ENCODE assay signal across 32 mouse cellular contexts in genomic region chr3:34903106-34903505, GRCm38 (mm10).
"Had no signal": no experiment of that assay in that cellular context is flagged by ENCODE, and none has a peak within 500 bp of the region (broad histone marks: within the 10 kb centered on the region; RNA-seq: fewer than 3 reads in every experiment).

No protein-coding gene starts in this region.

- H3K4me1 ChIP-seq: limb, embryonic 13.5 days; limb, embryonic 15.5 days; liver, embryonic 12.5 days; liver, embryonic 13.5 days; liver, embryonic 15.5 days; megakaryocyte, embryonic 14.5 days; midbrain, embryonic 10.5 days; midbrain, embryonic 12.5 days; midbrain, embryonic 13.5 days; midbrain, embryonic 15.5 days; neural tube, embryonic 12.5 days had no signal

- H3K36me3 ChIP-seq: limb, embryonic 10.5 days; limb, embryonic 12.5 days; limb, embryonic 13.5 days; limb, embryonic 15.5 days; liver, embryonic 12.5 days; liver, embryonic 13.5 days; liver, embryonic 15.5 days; lung, embryonic 15.5 days; midbrain, embryonic 10.5 days; midbrain, embryonic 12.5 days; midbrain, embryonic 13.5 days; midbrain, embryonic 15.5 days; neural tube, embryonic 12.5 days had no signal

- DNase-seq: left cerebral cortex, postnatal 4 days; liver; liver, embryonic 13.5 days; liver, postnatal 0 days; lung, adult 18-20 months; lung, adult 2 months; lung, embryonic 14.5 days; lung, postnatal 10 days; lung, postnatal 14 days; lung, postnatal 36 days; lung, postnatal 4 days; midbrain, embryonic 14.5 days had no signal

- H3K27me3 ChIP-seq: limb, embryonic 12.5 days; limb, embryonic 13.5 days; limb, embryonic 15.5 days; liver, embryonic 12.5 days; liver, embryonic 13.5 days; liver, embryonic 15.5 days; megakaryocyte, embryonic 14.5 days; midbrain, embryonic 12.5 days; midbrain, embryonic 13.5 days; midbrain, embryonic 15.5 days; neural tube, embryonic 12.5 days had no signal

- ATAC-seq: liver, embryonic 12.5 days; liver, postnatal 0 days; lung, postnatal 0 days; midbrain, embryonic 13.5 days; midbrain, embryonic 15.5 days; midbrain, embryonic 16.5 days had no signal

- H3K9ac ChIP-seq: limb, embryonic 12.5 days; limb, embryonic 13.5 days; limb, embryonic 15.5 days; liver, embryonic 12.5 days; liver, embryonic 13.5 days; liver, embryonic 14.5 days; liver, embryonic 15.5 days; liver, postnatal 0 days; lung, embryonic 14.5 days; lung, embryonic 15.5 days; midbrain, embryonic 12.5 days; midbrain, embryonic 13.5 days; midbrain, embryonic 15.5 days; neural tube, embryonic 12.5 days had no signal

- H3K9me3 ChIP-seq: limb, embryonic 10.5 days; limb, embryonic 12.5 days; limb, embryonic 13.5 days; limb, embryonic 15.5 days; liver, embryonic 12.5 days; liver, embryonic 13.5 days; liver, embryonic 15.5 days; lung, embryonic 15.5 days; midbrain, embryonic 10.5 days; midbrain, embryonic 12.5 days; midbrain, embryonic 13.5 days; midbrain, embryonic 15.5 days; neural tube, embryonic 12.5 days had no signal

- H3K4me2 ChIP-seq: limb, embryonic 12.5 days; limb, embryonic 13.5 days; limb, embryonic 15.5 days; liver, embryonic 11.5 days; liver, embryonic 12.5 days; liver, embryonic 13.5 days; liver, embryonic 15.5 days; lung, embryonic 14.5 days; lung, embryonic 15.5 days; midbrain, embryonic 11.5 days; midbrain, embryonic 12.5 days; midbrain, embryonic 13.5 days; midbrain, embryonic 15.5 days; neural tube, embryonic 12.5 days had no signal

- H3K4me3 ChIP-seq: limb, embryonic 10.5 days; limb, embryonic 12.5 days; limb, embryonic 13.5 days; limb, embryonic 15.5 days; liver, embryonic 12.5 days; liver, embryonic 13.5 days; liver, embryonic 15.5 days; lung, embryonic 15.5 days; megakaryocyte, embryonic 14.5 days; midbrain, embryonic 10.5 days; midbrain, embryonic 12.5 days; midbrain, embryonic 13.5 days; midbrain, embryonic 15.5 days; myocyte; neural tube, embryonic 12.5 days had no signal

- H3K27ac ChIP-seq: limb, embryonic 10.5 days; limb, embryonic 12.5 days; limb, embryonic 13.5 days; limb, embryonic 15.5 days; liver, embryonic 12.5 days; liver, embryonic 13.5 days; liver, embryonic 14.5 days; liver, embryonic 15.5 days; lung, embryonic 15.5 days; macrophage; midbrain, embryonic 12.5 days; midbrain, embryonic 13.5 days; midbrain, embryonic 15.5 days; neural tube, embryonic 12.5 days had no signal
